In genomic region chr1:136362567-136362966, GRCm38 (mm10) we compare ENCODE assay signal across 9 mouse cellular contexts. TPM values are rescaled to one million over a fixed set of nuclear protein-coding genes. Genes with fewer than 3 reads are reported as not detected.
A peak's percentile ranks its signal among the peaks of the same experiment; 100 is the strongest.
DNase-seq lines count a peak whose midpoint lies in the region; ATAC-seq and TF ChIP-seq lines count a peak whose summit lies in the region.
"Had no signal": no experiment of that assay in that cellular context is flagged by ENCODE, and none has a peak within 500 bp of the region (broad histone marks: within the 10 kb centered on the region; RNA-seq: fewer than 3 reads in every experiment).

No protein-coding gene starts in this region.

- no peaks in the 10 kb centered on the region for H3K36me3 ChIP-seq in embryonic facial prominence, embryonic 10.5 days (replicated peaks)
- H3K36me3 ChIP-seq in hindbrain, embryonic 14.5 days (replicated peaks; ENCODE audit: control insufficient read depth, insufficient read depth), result no peaks in the 10 kb centered on the region
- H3K36me3 ChIP-seq in midbrain, embryonic 13.5 days, result no peaks in the 10 kb centered on the region

- H3K9me3 ChIP-seq in embryonic facial prominence, embryonic 10.5 days, result no peaks in the 10 kb centered on the region
- H3K9me3 ChIP-seq in hindbrain, embryonic 14.5 days (ENCODE audit: control insufficient read depth, low read length), result no peaks in the 10 kb centered on the region
- H3K9me3 ChIP-seq in midbrain, embryonic 13.5 days, result no peaks in the 10 kb centered on the region

- intact Hi-C loops in left cerebral cortex, adult 2 months (cut with DNase I), result no loop called here

- peaks cover 23% of the 10 kb centered on the region for H3K4me1 ChIP-seq in embryonic facial prominence, embryonic 10.5 days
- H3K4me1 ChIP-seq in hindbrain, embryonic 14.5 days (replicated peaks; ENCODE audit: control insufficient read depth, insufficient read depth, low read length), result no peaks in the 10 kb centered on the region
- H3K4me1 ChIP-seq in midbrain, embryonic 13.5 days (replicated peaks), result peaks cover 13% of the 10 kb centered on the region

- H3K4me2 ChIP-seq in hindbrain, embryonic 14.5 days (replicated peaks), result no peak overlapping the region
- no peak overlapping the region for H3K4me2 ChIP-seq in midbrain, embryonic 13.5 days (replicated peaks)

- H3K9ac ChIP-seq in hindbrain, embryonic 14.5 days, result no peak overlapping the region
- no peak overlapping the region for H3K9ac ChIP-seq in midbrain, embryonic 13.5 days (replicated peaks)

- H3K27me3 ChIP-seq in embryonic facial prominence, embryonic 10.5 days (replicated peaks; ENCODE audit: low read depth, poor library complexity, severe bottlenecking), result no peaks in the 10 kb centered on the region
- H3K27me3 ChIP-seq in hindbrain, embryonic 14.5 days (ENCODE audit: control insufficient read depth, insufficient read depth, low read length), result no peaks in the 10 kb centered on the region
- no peaks in the 10 kb centered on the region for H3K27me3 ChIP-seq in midbrain, embryonic 13.5 days

- no peak for TF ChIP-seq CTCF in left cerebral cortex, adult 2 months (IDR thresholded peaks at IDR 0.05)

- H3K27ac ChIP-seq in left cerebral cortex, adult 2 months, result peak overlapping the region; percentile 47
- H3K27ac ChIP-seq in embryonic facial prominence, embryonic 10.5 days (replicated peaks), result no peak overlapping the region
- H3K27ac ChIP-seq in hindbrain, embryonic 14.5 days, result 0 out of 2 replicates have a peak overlapping the region, but pooled peaks have one; percentile 22
- no peak overlapping the region for H3K27ac ChIP-seq in midbrain, embryonic 13.5 days

- 29% methylated on average over 8 of the region's 8 CpGs for WGBS in embryonic facial prominence, embryonic 10.5 days
- WGBS in hindbrain, embryonic 14.5 days, result 49% methylated on average over 8 of the region's 8 CpGs
- WGBS in midbrain, embryonic 13.5 days, result 26% methylated on average over 8 of the region's 8 CpGs

- H3K4me3 ChIP-seq in left cerebral cortex, adult 2 months, result no peak overlapping the region
- no peak overlapping the region for H3K4me3 ChIP-seq in embryonic facial prominence, embryonic 10.5 days
- H3K4me3 ChIP-seq in hindbrain, embryonic 14.5 days (replicated peaks; ENCODE audit: low read length), result no peak overlapping the region
- no peak overlapping the region for H3K4me3 ChIP-seq in midbrain, embryonic 13.5 days (replicated peaks)
- H3K4me3 ChIP-seq: myocyte had no signal

- no peak; the same call in 1 of the 2 replicates for ATAC-seq in hindbrain, embryonic 14.5 days (ENCODE audit: low FRiP score)
- peak; percentile 79 for ATAC-seq in midbrain, embryonic 13.5 days

- peak in 1 of 2 experiments; percentile 23 for DNase-seq in left cerebral cortex, adult 2 months (ENCODE audit: extremely low spot score in 1 of 2, low spot score in 2 of 2)
- DNase-seq in left cerebral cortex, adult 11 months (ENCODE audit: low spot score), result no peak
- peak; percentile 48 for DNase-seq in embryonic facial prominence, embryonic 10.5 days (ENCODE audit: low spot score)
- no peak for DNase-seq in hindbrain, embryonic 14.5 days (ENCODE audit: low spot score)
- DNase-seq in kidney, postnatal 4 days, result no peak
- DNase-seq in adrenal gland, adult 18-20 months (ENCODE audit: low spot score in 2 of 2), result no peak
- DNase-seq in cerebellum, adult 9-10 months, result no peak

RNA-seq across cellular contexts. Expression of gene Camsap2, which starts 16.7 kb away (rescaled TPM):
- 100 to 1,000 TPM; 137 to 142 TPM for total RNA-seq in left cerebral cortex, adult 2 months (2021)
- polyA plus RNA-seq in embryonic facial prominence, embryonic 10.5 days (2016; fragmentation: Nextera tagmentation; extraction: Ambion mirVana), result 11.4 and 12.4 TPM in 2 replicates
- 59.5 and 62.9 TPM in 2 replicates for polyA plus RNA-seq in hindbrain, embryonic 14.5 days (2014; fragmentation: Nextera tagmentation; extraction: Ambion mirVana)
- polyA plus RNA-seq in midbrain, embryonic 13.5 days (2015; fragmentation: Nextera tagmentation; extraction: Ambion mirVana), result 28.1 and 29.1 TPM in 2 replicates
- total RNA-seq in adrenal gland, adult 18-20 months (2021), result 10 to 100 TPM; 42.3 to 42.6 TPM

RNA-seq across cellular contexts. Expression of gene Ddx59, which starts 52.5 kb away (rescaled TPM):
- total RNA-seq in left cerebral cortex, adult 2 months (2021), result 10 to 100 TPM in 1 of 2 experiments, 1 to 10 TPM in 1; 8.9 to 11.7 TPM
- 16.9 and 17.8 TPM in 2 replicates for polyA plus RNA-seq in embryonic facial prominence, embryonic 10.5 days (2016; fragmentation: Nextera tagmentation; extraction: Ambion mirVana)
- polyA plus RNA-seq in hindbrain, embryonic 14.5 days (2014; fragmentation: Nextera tagmentation; extraction: Ambion mirVana), result 16.4 and 16.5 TPM in 2 replicates
- 16.7 and 19.0 TPM in 2 replicates for polyA plus RNA-seq in midbrain, embryonic 13.5 days (2015; fragmentation: Nextera tagmentation; extraction: Ambion mirVana)
- total RNA-seq in adrenal gland, adult 18-20 months (2021), result 10 to 100 TPM; 10.3 to 12.4 TPM

Comparison
In these comparisons a context has a peak if more than half of its experiments do, and no peak if none do; other contexts are left out.
1. H3K27ac ChIP-seq: peak in left cerebral cortex, adult 2 months (single experiment) and hindbrain, embryonic 14.5 days (single experiment); none in embryonic facial prominence, embryonic 10.5 days (single experiment) and midbrain, embryonic 13.5 days (single experiment).